Mouse (Mus musculus) CD4-positive, CD25-positive, alpha-beta regulatory T cell, adult 2 months (primary cell): Measurements from ENCODE around the gene Cbx7.

ENCODE experiments used
- DNase-seq: peaks from one replicate; pipeline ENCODE4 v3.0.0-alpha.2; 2012; ENCODE audit warnings: low read depth, low spot score

The Cbx7 gene

DNA sequence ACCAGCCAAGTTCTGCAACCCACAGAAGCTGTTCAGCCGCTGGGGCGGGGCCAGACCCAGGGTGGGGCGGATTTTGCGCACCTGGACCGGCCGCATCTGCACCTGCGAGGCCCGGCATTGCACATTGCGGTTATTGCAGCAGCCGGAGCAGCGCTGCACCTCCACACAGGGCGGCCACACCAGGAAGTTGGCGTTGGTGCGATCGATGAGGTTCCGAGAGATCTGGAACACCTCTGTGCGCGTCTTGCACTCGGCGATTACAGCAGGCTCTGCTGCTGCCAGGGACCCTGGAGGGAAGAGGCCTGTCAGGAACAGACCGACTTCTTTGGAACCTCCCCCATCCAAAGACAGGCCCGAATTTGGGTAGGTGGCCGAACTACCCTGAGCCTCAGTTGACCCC, 30.7 kb upstream of the Cbx7 start:
- DNase-seq = no peak

DNA sequence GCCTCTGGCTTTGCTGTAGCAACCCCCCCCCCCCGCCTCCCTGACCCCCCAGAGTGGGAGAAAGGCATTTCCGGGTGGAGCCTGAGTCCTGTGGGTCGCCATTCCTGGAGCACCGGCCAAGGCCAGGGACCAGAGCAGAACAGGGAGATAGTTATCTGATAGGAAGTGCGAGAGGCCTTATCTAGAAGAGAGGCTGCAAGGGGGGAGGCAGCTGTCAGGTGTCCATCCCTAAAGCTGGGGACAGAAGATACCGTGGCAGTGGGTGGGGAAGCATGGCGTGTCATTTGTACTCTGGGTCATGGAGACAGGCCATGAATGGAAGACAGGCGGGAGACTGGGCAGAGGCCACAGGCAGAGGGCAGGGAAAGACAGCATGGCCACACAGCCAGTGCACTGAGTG, 29.8 kb upstream of the Cbx7 start:
- no peak for DNase-seq

GRCm38 (mm10) chr15:79997988-79998387, 27.1 kb upstream of the Cbx7 start:
- DNase-seq = no peak

GRCm38 (mm10) chr15:79996781-79997180, 25.9 kb upstream of the Cbx7 start:
- no peak for DNase-seq

GRCm38 (mm10) chr15:79995552-79995951, 24.6 kb upstream of the Cbx7 start:
- no peak for DNase-seq

- DNase-seq = no peak
These were observed 23.6 kb upstream of the Cbx7 start for GRCm38 (mm10) chr15:79994566-79994965.

DNA sequence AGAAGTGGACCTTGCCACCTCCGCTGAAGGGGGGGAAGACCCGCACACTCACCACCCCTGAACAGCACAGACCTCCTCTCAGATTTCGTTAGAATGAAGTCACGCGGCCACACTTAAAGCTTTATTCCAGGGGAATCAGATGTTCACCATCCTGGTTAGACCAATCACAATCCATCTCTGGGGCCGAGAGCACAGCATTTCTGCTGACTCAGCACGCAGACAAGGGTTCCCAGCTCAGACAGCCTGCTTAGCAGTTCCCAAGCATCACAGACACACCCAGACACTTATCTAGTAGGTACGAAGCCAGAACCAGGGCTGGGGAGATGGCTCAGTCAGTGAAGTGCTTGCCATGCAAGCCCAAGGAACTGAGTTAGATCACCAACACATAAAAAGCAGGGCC, 15.3 kb upstream of the Cbx7 start:
- no peak for DNase-seq

- DNase-seq = peak; percentile 22
These were observed 14.6 kb upstream of the Cbx7 start for GRCm38 (mm10) chr15:79985471-79985870.

DNA sequence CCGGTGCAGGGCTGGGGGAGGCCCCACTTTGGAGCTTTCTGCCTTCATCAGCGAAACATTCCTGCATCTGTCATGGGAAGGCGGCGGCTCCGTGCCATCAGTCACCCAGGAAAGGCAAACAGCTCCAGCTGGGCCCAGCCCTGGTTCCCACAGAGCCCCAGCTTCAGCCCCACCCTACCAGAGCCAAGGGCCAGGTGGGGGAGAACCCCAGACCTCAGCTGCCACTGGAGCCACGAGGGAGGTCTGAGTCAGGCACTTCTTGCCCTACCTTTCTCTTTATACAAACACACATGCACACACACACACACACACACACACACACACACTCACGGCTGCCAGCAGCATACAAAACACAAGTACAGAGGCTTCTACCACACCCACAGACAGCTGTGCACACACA, 13.2 kb upstream of the Cbx7 start:
- DNase-seq = no peak

DNA sequence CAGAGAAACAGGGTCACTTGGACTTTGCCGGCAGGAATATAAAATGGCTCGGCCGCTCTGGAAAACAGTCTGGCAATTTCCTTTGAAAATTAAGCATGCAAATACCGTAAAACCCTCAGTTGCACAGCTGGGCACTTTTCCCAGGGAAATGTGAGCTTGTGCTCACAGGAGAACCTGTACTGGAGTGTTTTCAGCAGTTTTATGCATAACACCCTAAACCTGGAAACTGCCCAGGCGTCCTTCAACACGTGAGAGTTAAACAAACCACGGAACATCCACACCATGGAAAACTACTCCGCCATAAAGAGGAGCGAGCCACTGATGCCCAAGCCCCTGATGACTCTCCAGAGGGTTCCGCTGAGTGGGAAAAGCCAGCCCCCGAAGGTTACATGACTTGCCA, 9.8 kb upstream of the Cbx7 start:
- DNase-seq = no peak

DNA sequence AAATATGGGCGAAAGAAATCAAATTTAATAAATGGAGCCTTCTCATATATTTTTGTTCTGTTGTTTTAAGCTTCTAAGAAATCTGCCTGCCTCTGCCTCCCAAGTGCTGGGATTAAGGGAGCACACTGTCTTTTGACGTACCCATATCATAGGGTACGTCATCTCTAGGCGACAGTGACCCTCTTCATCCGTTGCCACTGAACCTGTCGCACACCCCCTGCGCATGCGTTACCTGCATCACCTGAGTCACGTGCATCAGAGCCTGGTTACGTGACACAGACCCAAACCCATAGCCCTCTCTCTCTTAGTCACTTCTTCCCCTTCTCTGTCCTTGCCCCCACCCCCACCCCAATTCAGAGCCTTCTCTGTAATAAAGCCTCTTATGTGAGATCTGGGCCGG, 1.3 kb upstream of the Cbx7 start:
- no peak for DNase-seq

DNA sequence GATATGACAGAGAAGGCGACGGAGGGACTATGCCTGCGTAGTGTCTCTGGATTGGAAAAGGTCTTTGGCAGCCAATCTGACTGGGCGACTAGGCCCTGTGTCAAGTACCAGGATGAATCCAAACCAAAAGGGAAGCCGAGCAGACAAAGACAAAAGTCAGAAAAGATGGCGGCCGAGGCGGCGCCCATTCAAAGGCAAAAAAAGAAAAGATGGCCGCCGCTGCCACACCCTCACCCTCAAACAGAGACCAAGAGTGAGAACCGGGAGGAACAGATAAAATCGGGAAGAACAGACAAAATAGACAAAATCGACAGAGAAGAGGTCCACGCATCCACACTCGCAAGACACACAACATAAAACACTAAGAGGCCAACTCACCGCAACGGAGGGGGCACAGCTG, 428 bp downstream of the Cbx7 start:
- DNase-seq = no peak

GRCm38 (mm10) chr15:79967346-79967745, 3.6 kb downstream of the Cbx7 start:
- DNase-seq = no peak

DNA sequence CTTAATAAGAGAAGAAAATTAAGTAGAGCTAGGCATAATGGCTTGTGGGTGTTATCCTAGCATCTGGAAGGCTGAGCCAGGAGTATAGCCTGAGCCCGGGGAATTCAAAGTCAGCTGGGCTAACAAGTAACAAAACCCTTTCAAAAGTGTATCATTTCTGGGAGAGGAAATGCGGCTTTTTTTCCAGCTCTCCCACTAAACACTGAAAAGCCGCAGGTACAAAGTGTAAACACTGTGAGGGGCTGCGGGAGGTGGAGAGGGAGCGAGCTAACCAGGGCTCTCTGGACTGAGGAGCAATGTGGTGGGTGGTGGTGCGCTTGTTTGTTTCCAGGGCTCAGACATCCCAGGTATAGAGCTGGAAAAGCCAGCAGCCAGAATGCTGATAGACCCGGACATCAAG, 6.5 kb downstream of the Cbx7 start:
- no peak for DNase-seq

DNA sequence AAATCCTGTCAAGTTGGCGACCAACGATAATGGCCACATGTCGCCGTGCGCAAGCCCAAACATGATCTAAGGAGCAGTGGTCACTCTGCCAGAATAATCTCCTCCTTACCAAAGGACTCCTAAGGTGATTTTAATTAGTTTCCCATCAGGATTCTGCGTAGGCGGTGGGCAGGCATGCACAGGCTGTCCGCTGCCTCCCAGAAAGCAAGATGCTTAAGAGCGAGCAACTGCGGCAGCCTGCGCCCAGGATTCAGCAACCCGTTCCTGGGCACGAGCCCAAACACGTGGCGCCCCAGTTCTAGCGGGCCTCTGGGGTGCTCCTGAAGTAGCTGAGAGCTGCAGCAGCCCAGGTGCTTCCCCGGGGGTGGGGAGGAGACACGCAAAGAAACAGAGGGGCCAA, 8.3 kb downstream of the Cbx7 start:
- DNase-seq = no peak

- no peak for DNase-seq
These were observed 9.5 kb downstream of the Cbx7 start for GRCm38 (mm10) chr15:79961366-79961921.

GRCm38 (mm10) chr15:79958418-79958817, 12.5 kb downstream of the Cbx7 start:
- no peak for DNase-seq

- DNase-seq = peak; percentile 86
These were observed 14.4 kb downstream of the Cbx7 start for GRCm38 (mm10) chr15:79956559-79956958.

DNA sequence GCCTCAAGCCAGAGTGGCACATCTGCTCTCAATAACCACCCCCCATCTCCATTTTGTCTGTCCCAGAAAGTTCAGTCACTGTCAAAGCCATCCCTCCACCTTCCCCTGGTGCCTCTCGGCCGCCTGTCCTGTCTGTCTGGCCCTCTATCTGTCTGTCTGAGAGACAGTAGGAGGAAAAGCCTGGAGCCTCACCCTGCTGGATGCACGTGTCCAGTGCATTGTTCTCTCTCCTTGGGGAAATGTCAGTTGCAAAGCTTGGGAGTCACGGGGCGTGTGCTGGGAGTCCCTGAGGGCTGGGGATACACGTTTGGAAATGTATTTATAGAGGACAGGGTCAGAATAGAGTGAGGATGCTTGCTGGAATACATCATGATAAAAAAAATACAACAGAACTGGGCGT, 17.4 kb downstream of the Cbx7 start:
- no peak for DNase-seq

DNA sequence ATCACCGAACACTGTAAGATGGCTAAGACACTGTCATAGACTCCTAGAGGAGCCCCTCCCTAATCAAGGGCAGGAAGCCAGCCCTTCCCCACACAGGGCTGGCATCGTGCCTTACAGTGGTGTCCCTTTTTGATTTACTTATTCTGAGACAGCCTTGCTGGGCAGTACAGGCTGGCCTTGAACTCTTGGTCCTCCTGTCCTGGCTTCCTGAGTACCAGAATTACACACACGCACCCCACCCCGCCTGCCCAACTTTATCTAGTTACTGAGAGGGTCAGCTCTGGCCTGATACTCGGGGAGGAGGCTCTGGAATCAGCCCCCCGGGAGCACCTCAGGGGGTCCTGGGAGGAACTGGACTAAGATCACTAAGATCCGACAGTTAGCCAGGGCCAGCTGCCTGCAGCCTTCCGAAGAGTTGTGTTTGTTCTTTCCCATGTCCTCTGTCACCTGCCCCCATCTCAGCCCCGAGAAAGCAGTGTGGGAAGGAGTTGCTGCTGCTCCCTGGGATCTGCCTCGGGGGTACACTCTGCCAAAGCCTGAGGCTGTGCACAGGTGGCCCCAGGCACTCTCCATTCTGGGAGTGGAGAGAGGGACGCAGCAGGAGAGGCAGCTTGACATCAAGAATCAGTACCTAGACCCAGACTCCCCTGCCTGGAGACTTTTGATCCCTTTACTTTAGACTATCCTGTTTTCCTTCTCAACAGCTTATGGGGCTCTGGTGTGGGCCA, 18.3 kb downstream of the Cbx7 start:
- DNase-seq = no peak

- DNase-seq = no peak
These were observed 19.0 kb downstream of the Cbx7 start for GRCm38 (mm10) chr15:79951730-79952503.

- DNase-seq = no peak
These were observed 19.7 kb downstream of the Cbx7 start for GRCm38 (mm10) chr15:79951226-79951625.
